Mouse (Mus musculus): ENCODE results near the gene Gm21958.
"Not testable (repeated sequence)": the region's sequence is repeated elsewhere in the genome, so short reads cannot be mapped to it uniquely, and the experiment has no call there.

Gene Gm21958

GRCm38 (mm10) chr3:54723741-54724500 is 9.8 kb upstream of the Gm21958 start:
- DNase-seq (ENCODE audit: extremely low read depth, low read depth, low spot score) = peak; percentile 26

GRCm38 (mm10) chr3:54718947-54719346 is 4.8 kb upstream of the Gm21958 start:
- no peak for DNase-seq (ENCODE audit: extremely low read depth, low read depth, low spot score)

GRCm38 (mm10) chr3:54717348-54717747 is 3.2 kb upstream of the Gm21958 start:
- no peak for DNase-seq (ENCODE audit: extremely low read depth, low read depth, low spot score)

GRCm38 (mm10) chr3:54715461-54715860 is 1.3 kb upstream of the Gm21958 start:
- DNase-seq (ENCODE audit: extremely low read depth, low read depth, low spot score) = no peak

GRCm38 (mm10) chr3:54708972-54709371 is 5.2 kb downstream of the Gm21958 start:
- DNase-seq (ENCODE audit: extremely low read depth, low read depth, low spot score) = no peak

GRCm38 (mm10) chr3:54704106-54704505 is 10.0 kb downstream of the Gm21958 start:
- not testable (repeated sequence) for DNase-seq (ENCODE audit: extremely low read depth, low read depth, low spot score)

GRCm38 (mm10) chr3:54699759-54700301 is 14.3 kb downstream of the Gm21958 start:
- no peak for DNase-seq (ENCODE audit: extremely low read depth, low read depth, low spot score)

- no peak for DNase-seq (ENCODE audit: extremely low read depth, low read depth, low spot score)
Observed at GRCm38 (mm10) chr3:54693056-54693415, 21.1 kb downstream of the Gm21958 start.

- DNase-seq (ENCODE audit: extremely low read depth, low read depth, low spot score) = peak; percentile 67
Observed at GRCm38 (mm10) chr3:54692202-54693055, 21.7 kb downstream of the Gm21958 start, which contains the start of gene Supt20. TSS of gene Supt20 (plus strand) at chr3:54692807.

GRCm38 (mm10) chr3:54689091-54689490 is 25.1 kb downstream of the Gm21958 start:
- no peak for DNase-seq (ENCODE audit: extremely low read depth, low read depth, low spot score)

GRCm38 (mm10) chr3:54687245-54687644 is 26.9 kb downstream of the Gm21958 start:
- no peak for DNase-seq (ENCODE audit: extremely low read depth, low read depth, low spot score)

- no peak for DNase-seq (ENCODE audit: extremely low read depth, low read depth, low spot score)
Observed at GRCm38 (mm10) chr3:54685202-54685601, 29.0 kb downstream of the Gm21958 start.

- DNase-seq (ENCODE audit: extremely low read depth, low read depth, low spot score) = no peak
Observed at GRCm38 (mm10) chr3:54681310-54682204, 32.6 kb downstream of the Gm21958 start.

GRCm38 (mm10) chr3:54676818-54677217 is 37.3 kb downstream of the Gm21958 start:
- DNase-seq (ENCODE audit: extremely low read depth, low read depth, low spot score) = no peak

GRCm38 (mm10) chr3:54672557-54673529 is 41.3 kb downstream of the Gm21958 start:
- DNase-seq (ENCODE audit: extremely low read depth, low read depth, low spot score) = no peak

- no peak for DNase-seq (ENCODE audit: extremely low read depth, low read depth, low spot score)
Observed at GRCm38 (mm10) chr3:54672111-54672510, 42.0 kb downstream of the Gm21958 start.

- no peak for DNase-seq (ENCODE audit: extremely low read depth, low read depth, low spot score)
Observed at GRCm38 (mm10) chr3:54669559-54669958, 44.6 kb downstream of the Gm21958 start.

GRCm38 (mm10) chr3:54668722-54669121 is 45.4 kb downstream of the Gm21958 start:
- no peak for DNase-seq (ENCODE audit: extremely low read depth, low read depth, low spot score)

- no peak for DNase-seq (ENCODE audit: extremely low read depth, low read depth, low spot score)
Observed at GRCm38 (mm10) chr3:54668141-54668540, 46.0 kb downstream of the Gm21958 start.

Measured in fat pad, adult 2 months (tissue).